Mouse (Mus musculus) cortical plate, adult 2 months (tissue): Measurements from ENCODE around the gene Hist1h2ab.

Source experiments
- CTCF ChIP-seq: fragments of 200-500 bp; IDR thresholded peaks from 2 replicates; pipeline ENCODE4 v1.5.1; 2011; ENCODE audit warnings: mild to moderate bottlenecking, control low read depth, low read length; ENCODE audit not compliant: insufficient read depth; ENCODE audit errors: extremely low read depth
- POLR2A ChIP-seq: fragments of 200-500 bp; IDR thresholded peaks from 2 replicates; pipeline ENCODE4 v1.6.1; 2011; ENCODE audit warnings: mild to moderate bottlenecking, low read length, control low read depth; ENCODE audit not compliant: insufficient read depth; ENCODE audit errors: extremely low read depth

DNA sequence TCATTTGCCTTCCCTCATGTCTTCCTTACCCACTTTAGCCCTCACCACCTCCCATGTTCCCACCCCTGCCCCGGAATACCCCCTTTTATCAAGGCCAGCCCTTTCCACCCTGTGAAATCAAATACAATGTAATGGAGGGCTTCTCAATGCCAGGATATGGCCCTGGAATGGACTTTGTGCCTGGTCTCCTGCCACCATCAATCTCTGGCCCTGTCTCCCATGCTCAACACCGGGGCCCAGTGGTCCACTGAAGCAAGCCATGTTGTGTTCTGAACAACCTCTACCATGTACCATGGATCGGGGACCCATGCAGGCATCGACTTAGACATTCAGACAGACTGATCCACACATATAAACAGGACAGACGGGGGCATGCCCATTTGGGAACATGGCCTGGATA lies 21.2 kb upstream of the Hist1h2ab start:
- TF ChIP-seq CTCF (no peak), POLR2A (no peak)
